In the genomic region with DNA sequence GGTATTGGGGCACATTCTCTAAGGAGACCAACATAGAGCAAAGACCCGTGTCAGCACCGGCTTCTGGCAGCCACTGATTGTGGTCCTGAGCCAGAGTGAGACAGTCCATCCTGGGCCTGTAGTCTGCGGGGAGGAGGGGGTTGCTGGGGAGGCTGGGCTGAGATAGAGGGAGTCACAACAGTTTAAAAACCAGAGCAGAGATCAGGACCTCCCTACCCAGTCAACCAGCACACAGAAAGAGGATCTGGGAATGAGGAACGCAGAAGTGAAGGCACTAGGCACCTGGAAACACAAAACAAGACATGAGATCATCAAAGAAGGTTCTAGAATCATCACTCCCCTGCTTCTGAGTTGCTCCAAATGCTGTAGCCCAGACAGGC, we compare ENCODE assay signal across 13 mouse cellular contexts.
DNase-seq lines count a peak whose midpoint lies in the region; ATAC-seq and TF ChIP-seq lines count a peak whose summit lies in the region.
"Had no signal": no experiment of that assay in that cellular context is flagged by ENCODE, and none has a peak within 500 bp of the region (broad histone marks: within the 10 kb centered on the region; RNA-seq: fewer than 3 reads in every experiment).

No protein-coding gene starts in this region.

- ATAC-seq in kidney, embryonic 16.5 days (ENCODE audit: low FRiP score, low TSS enrichment), result peak; percentile 67
- ATAC-seq in embryonic facial prominence, embryonic 12.5 days (ENCODE audit: insufficient number of reproducible peaks, insufficient read depth, low FRiP score, low TSS enrichment), result 0 out of 2 replicates have a peak, but pooled peaks have one; percentile 53
- ATAC-seq in hindbrain, embryonic 11.5 days (ENCODE audit: low FRiP score), result 0 out of 2 replicates have a peak, but pooled peaks have one; percentile 40
- ATAC-seq in midbrain, embryonic 14.5 days (ENCODE audit: low FRiP score, low TSS enrichment), result no peak

- H3K4me3 ChIP-seq in kidney, embryonic 16.5 days (ENCODE audit: low read length), result no peak overlapping the region
- H3K4me3 ChIP-seq in kidney, adult 2 months (ENCODE audit: insufficient read depth, low read depth, low read length), result no peak overlapping the region
- H3K4me3 ChIP-seq in embryonic facial prominence, embryonic 12.5 days, result no peak overlapping the region
- H3K4me3 ChIP-seq in hindbrain, embryonic 11.5 days (ENCODE audit: low read depth, low read length), result no peak overlapping the region
- H3K4me3 ChIP-seq in midbrain, embryonic 14.5 days (replicated peaks; ENCODE audit: low read depth, low read length), result no peak overlapping the region

- no peaks in the 10 kb centered on the region for H3K27me3 ChIP-seq in kidney, embryonic 16.5 days (ENCODE audit: insufficient read depth, low read length)
- no peaks in the 10 kb centered on the region for H3K27me3 ChIP-seq in kidney, adult 2 months (replicated peaks; ENCODE audit: control insufficient read depth, insufficient read depth, low read length)
- H3K27me3 ChIP-seq in embryonic facial prominence, embryonic 12.5 days, result no peaks in the 10 kb centered on the region
- no peaks in the 10 kb centered on the region for H3K27me3 ChIP-seq in hindbrain, embryonic 11.5 days (ENCODE audit: control insufficient read depth, insufficient read depth, low read length)
- no peaks in the 10 kb centered on the region for H3K27me3 ChIP-seq in midbrain, embryonic 14.5 days (ENCODE audit: control insufficient read depth, insufficient read depth, low read length)

- 0 out of 2 replicates have a peak overlapping the region, but pooled peaks have one; percentile 0 for H3K4me2 ChIP-seq in kidney, embryonic 16.5 days (replicated peaks; ENCODE audit: low read depth, low read length)
- H3K4me2 ChIP-seq in embryonic facial prominence, embryonic 12.5 days (replicated peaks), result peak overlapping the region; percentile 29; the same call in 1 of the 2 replicates
- H3K4me2 ChIP-seq in hindbrain, embryonic 11.5 days (replicated peaks; ENCODE audit: low read depth, low read length), result no peak overlapping the region
- no peak overlapping the region for H3K4me2 ChIP-seq in midbrain, embryonic 14.5 days (ENCODE audit: low read length)

- H3K27ac ChIP-seq in kidney, embryonic 16.5 days (ENCODE audit: low read length), result peak overlapping the region; percentile 32; the same call in 1 of the 2 replicates
- H3K27ac ChIP-seq in kidney, adult 2 months (ENCODE audit: insufficient read depth, low read depth, low read length), result no peak overlapping the region
- peak overlapping the region; percentile 93 for H3K27ac ChIP-seq in embryonic facial prominence, embryonic 12.5 days
- peak overlapping the region; percentile 8; the same call in 1 of the 2 replicates for H3K27ac ChIP-seq in hindbrain, embryonic 11.5 days (ENCODE audit: low read depth, low read length)
- 0 out of 2 replicates have a peak overlapping the region, but pooled peaks have one; percentile 60 for H3K27ac ChIP-seq in midbrain, embryonic 14.5 days (replicated peaks; ENCODE audit: low read depth, low read length)
- H3K27ac ChIP-seq: liver, embryonic 14.5 days had no signal

- H3K9me3 ChIP-seq in kidney, embryonic 16.5 days (ENCODE audit: low read length), result no peaks in the 10 kb centered on the region
- no peaks in the 10 kb centered on the region for H3K9me3 ChIP-seq in embryonic facial prominence, embryonic 12.5 days
- H3K9me3 ChIP-seq in hindbrain, embryonic 11.5 days (ENCODE audit: control insufficient read depth, low read length), result no peaks in the 10 kb centered on the region
- H3K9me3 ChIP-seq in midbrain, embryonic 14.5 days (ENCODE audit: control insufficient read depth, low read length), result no peaks in the 10 kb centered on the region
- H3K9me3 ChIP-seq: G1E had no signal

- TF ChIP-seq CTCF in kidney, adult 2 months (conservative IDR thresholded peaks at IDR 0.05; ENCODE audit: insufficient read depth, insufficient read length, low read depth, low read length), result no peak

- no peak for DNase-seq in kidney, adult 2 months
- DNase-seq in hindbrain, embryonic 11.5 days (ENCODE audit: low spot score), result no peak
- no peak for DNase-seq in midbrain, embryonic 14.5 days
- DNase-seq in adrenal gland, adult 18-20 months (ENCODE audit: low spot score in 2 of 2), result no peak
- DNase-seq in adipocyte (ENCODE audit: low spot score), result no peak
- no peak for DNase-seq in frontal cortex, postnatal 14 days (ENCODE audit: low spot score in 2 of 2)
- DNase-seq: cerebellum, adult 9-11 months; kidney, adult 9 months; spleen, adult 18-20 months had no signal

- 37% methylated on average over 4 of the region's 4 CpGs for WGBS in kidney, embryonic 16.5 days
- 37% methylated on average over 4 of the region's 4 CpGs for WGBS in kidney, adult 2 months
- 41% methylated on average over 4 of the region's 4 CpGs for WGBS in embryonic facial prominence, embryonic 12.5 days
- WGBS in hindbrain, embryonic 11.5 days, result 59% methylated on average over 4 of the region's 4 CpGs
- 67% methylated on average over 4 of the region's 4 CpGs for WGBS in midbrain, embryonic 14.5 days

- no peak for TF ChIP-seq POLR2A in kidney, adult 2 months (IDR thresholded peaks at IDR 0.05; ENCODE audit: low read depth, low read length)

- H3K36me3 ChIP-seq in kidney, embryonic 16.5 days (ENCODE audit: insufficient read depth, low read length), result no peaks in the 10 kb centered on the region
- H3K36me3 ChIP-seq in kidney, adult 2 months (ENCODE audit: control insufficient read depth, insufficient read depth, low read length), result no peaks in the 10 kb centered on the region
- no peaks in the 10 kb centered on the region for H3K36me3 ChIP-seq in embryonic facial prominence, embryonic 12.5 days
- no peaks in the 10 kb centered on the region for H3K36me3 ChIP-seq in hindbrain, embryonic 11.5 days (ENCODE audit: control insufficient read depth, insufficient read depth, low read length)
- H3K36me3 ChIP-seq in midbrain, embryonic 14.5 days (ENCODE audit: control insufficient read depth, insufficient read depth, low read length), result no peaks in the 10 kb centered on the region
- H3K36me3 ChIP-seq: G1E had no signal

- H3K4me1 ChIP-seq in kidney, embryonic 16.5 days (ENCODE audit: insufficient read depth, low read length), result peaks cover 5% of the 10 kb centered on the region; the same call in 1 of the 2 replicates
- H3K4me1 ChIP-seq in kidney, adult 2 months (ENCODE audit: control insufficient read depth, insufficient read depth, low read length), result no peaks in the 10 kb centered on the region
- H3K4me1 ChIP-seq in embryonic facial prominence, embryonic 12.5 days, result peaks cover 36% of the 10 kb centered on the region
- H3K4me1 ChIP-seq in hindbrain, embryonic 11.5 days (replicated peaks; ENCODE audit: control insufficient read depth, insufficient read depth, low read length), result 0 out of 2 replicates have a peak, but pooled peaks cover 2% of the 10 kb centered on the region
- peaks cover 7% of the 10 kb centered on the region for H3K4me1 ChIP-seq in midbrain, embryonic 14.5 days (ENCODE audit: control insufficient read depth, insufficient read depth, low read length)

- H3K9ac ChIP-seq in kidney, embryonic 16.5 days (replicated peaks; ENCODE audit: low read length), result no peak overlapping the region
- H3K9ac ChIP-seq in embryonic facial prominence, embryonic 12.5 days, result no peak overlapping the region
- no peak overlapping the region; the same call in 1 of the 2 replicates for H3K9ac ChIP-seq in hindbrain, embryonic 11.5 days (ENCODE audit: low read depth, low read length)
- H3K9ac ChIP-seq in midbrain, embryonic 14.5 days (replicated peaks; ENCODE audit: low read length), result no peak overlapping the region
- H3K9ac ChIP-seq: liver, embryonic 14.5 days had no signal

Comparison
In these comparisons a context has a peak if more than half of its experiments do, and no peak if none do; other contexts are left out.
1. H3K4me2 ChIP-seq: peak in kidney, embryonic 16.5 days (single experiment) and embryonic facial prominence, embryonic 12.5 days (single experiment); none in hindbrain, embryonic 11.5 days (single experiment) and midbrain, embryonic 14.5 days (single experiment).